Mouse (Mus musculus): ENCODE data around the gene Apc2.

Gene Apc2

DNA sequence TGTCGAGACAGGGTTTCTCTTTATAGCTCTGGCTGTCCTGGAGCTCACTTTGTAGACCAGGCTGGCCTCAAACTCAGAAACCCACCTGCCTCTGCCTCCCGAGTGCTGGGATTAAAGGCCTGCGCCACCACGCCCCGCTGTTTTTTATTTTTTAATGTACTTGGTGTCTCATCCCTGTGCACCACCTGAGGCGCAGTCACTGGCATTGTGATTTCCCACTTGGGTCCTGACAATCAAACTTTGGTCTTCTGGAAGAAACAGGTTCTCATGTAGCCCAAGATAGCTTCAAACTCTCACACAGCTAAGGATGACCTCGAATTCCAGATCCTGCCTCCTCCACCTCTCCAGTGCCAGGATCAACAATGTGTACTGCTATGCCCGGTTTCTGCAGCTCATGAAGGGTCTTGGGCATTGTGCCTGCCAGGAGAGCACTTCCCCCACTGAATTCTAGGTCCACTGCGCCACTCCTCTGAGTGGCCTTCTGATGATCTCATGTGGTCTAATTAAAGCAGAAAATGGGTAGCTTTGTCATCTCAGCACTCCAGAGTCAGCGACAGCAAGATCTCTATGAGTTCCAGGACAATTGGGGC is 32.9 kb upstream of the Apc2 start:
- peak in 1 of 2 experiments; percentile 37 for DNase-seq

DNA sequence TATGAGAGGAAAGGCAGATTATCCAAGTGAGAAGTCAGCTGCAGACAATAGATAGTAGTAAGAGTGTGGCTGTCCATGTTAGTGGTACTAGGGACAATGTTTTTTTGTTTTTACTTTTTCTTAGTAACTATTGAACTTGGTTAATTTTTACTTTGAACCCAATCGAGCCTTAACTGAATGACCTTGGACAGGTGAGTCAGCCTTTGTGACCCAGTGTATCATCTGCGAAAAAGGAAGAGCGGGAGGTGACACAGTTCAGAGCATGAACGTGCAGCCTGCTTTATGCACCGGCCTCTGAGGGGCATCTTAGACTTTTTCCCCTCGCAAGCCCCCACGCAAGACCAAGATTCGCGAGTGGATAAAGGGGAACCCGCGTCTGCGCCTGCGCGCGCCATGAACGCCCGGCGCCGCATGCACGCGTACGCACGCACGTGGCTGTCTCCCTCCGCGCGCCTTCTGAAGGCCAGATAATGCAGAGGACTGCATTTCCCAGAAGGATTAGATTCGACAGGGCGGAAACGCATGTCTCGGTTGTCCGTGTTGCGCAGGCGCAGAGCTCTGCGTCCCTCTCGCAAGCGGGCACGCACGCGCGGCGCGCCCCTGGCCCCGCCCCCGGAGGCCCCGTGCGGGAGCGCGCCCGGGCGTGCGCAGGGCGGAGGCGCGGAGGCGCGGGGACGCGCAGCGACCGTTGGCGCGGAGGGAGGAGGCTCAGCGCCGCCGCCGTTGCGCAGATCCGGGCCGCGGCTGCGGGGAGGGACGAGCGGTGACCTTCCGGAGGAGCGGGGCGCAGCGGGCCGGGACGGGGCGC is 31.2 kb upstream of the Apc2 start:
- peak; percentile 99 to 100 for DNase-seq

DNA sequence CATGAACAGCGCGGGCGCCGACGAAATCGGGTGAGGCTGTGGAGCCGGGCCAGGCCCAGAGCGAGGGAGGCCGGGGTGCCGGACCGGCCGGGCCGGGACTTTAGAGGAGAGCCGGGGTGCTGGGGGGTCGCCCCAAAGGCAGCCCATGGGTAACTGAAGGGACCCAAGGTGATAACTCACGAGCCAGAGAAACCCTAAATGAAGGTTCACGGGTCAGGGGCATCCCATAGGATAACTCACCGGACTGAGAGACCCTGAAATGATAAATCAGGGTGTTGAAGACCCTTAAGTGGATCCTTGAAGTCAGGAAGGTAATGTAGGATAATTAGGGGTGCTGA is 30.7 kb upstream of the Apc2 start:
- no peak for DNase-seq

DNA sequence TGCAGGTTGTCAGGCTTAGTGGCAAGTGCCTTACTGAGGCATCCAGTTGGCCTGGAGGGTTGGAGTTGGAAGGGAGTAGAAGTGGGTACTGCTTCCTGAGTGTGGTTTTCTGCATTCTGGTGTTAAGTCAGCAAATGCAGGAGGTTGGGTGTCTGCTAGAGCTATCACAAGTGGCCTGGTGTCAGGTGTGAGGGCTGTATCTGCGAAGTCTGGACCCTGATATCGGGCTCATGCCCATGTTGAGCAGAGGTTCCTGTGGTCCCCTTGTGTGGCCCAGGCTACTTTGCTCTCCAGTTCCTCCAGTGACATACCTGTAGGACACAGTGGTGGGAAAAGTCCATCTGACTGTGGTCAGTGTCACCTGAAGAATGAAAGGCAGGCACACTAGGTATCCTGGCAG is 25.7 kb upstream of the Apc2 start:
- DNase-seq = peak in 1 of 2 experiments; percentile 43

DNA sequence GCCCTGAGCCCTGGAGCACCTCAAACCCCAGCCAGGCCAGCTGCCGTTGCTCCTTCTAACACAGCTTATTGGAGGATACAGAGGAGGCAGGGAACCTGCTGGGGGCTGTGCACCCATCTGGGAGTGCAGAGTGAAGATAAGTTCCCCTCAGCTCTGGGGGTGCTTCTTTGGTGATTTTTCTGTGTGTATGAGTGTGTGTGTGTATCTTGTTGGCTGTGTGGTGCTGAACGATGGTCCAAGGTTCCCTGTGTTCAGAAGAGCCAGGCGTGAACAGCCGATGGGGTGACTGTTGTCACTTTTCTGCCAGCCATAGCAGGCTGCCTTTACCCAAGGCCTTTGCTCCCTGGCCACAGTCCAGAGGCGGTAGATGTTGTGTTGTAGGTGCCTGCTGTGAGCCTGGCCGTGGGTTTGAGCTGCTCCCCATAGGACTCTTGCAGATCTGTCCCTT is 25.0 kb upstream of the Apc2 start:
- DNase-seq = peak; percentile 77 to 87

DNA sequence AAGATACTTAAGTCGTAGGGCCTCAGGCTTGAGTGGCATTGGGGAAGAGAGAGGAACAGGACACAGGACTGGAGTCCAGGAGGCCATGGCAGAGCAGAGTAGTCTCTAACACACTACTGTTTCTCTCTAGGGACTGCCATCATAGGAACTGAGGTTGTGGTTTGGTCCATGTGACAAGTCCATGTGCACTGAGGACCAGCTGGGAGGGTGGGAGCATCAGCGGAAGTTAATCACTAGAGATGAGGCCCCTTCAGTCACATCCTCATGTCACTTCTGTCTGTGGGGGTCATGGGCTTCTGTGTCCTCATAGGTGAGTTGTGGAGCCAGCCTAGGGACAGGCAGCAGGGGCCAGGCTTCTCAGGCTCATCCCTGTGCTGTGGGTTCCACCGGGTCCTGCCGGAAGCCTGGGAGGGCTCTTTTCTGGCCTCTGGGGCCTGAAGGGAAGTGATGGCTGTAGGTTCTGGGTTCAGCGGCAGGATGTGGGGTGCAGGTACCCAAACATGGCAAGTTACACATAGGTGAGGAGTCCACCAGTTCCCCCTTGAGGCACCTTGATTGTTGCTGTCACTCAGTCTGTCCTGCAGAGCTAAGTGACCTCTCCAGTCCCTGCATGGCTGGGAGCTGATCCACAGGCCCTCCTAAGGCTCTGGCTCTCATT is 24.5 kb upstream of the Apc2 start:
- peak in 1 of 2 experiments; percentile 33 for DNase-seq

DNA sequence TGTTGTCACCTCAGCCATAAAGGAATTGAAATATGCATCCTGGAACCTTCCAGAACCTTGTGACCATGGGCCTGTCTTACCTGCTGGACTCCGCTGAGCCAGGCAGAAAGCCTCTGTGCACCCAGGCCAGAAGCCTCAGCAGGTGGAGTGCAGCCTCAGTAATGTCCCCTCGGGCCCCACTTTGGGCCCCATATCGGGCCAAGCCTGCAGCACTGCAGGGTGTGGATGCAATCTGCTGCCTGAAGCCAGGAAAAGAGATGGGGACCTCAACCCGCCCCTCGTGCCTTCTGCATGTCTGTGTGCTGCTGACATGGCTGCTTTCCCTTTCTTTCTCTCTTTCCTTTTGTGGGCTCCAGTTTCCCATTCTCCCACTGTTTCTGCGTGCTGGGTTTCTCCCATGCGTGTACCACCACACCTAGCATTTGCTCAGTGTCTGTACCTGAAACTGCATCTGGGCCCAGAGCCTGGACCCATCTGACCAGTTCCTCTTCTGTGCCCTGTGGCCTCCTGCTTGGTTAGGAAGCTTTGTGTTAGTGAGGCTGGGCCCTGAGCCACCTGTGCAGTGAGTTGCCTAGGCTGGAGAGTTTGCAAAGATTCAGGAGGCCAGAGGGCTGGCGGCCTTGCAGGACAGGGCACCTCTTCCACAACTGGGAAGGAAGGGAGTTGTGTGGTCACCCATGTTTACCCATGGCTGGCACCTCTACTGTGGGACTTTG is 23.7 kb upstream of the Apc2 start:
- DNase-seq = peak in 1 of 2 experiments; percentile 43

DNA sequence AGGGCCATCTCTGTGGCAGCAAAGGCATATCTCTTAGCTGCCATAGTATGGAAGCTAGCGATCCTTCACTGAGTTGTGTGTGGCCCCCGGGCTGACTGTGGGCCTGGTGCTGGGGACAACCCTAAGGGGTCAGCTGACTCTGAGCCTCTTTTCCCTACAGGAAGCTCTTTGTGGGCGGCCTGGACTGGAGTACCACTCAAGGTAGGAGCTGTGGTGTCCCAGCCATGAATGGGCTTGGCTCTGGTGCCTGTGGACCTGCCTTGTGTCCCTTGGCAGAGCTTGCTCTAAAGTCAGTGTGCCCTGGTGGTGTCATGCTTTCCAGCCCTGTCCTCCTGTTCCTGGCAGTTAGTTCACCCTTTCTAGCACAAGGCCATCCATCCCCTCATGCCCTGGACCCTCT is 21.9 kb upstream of the Apc2 start:
- no peak for DNase-seq

DNA sequence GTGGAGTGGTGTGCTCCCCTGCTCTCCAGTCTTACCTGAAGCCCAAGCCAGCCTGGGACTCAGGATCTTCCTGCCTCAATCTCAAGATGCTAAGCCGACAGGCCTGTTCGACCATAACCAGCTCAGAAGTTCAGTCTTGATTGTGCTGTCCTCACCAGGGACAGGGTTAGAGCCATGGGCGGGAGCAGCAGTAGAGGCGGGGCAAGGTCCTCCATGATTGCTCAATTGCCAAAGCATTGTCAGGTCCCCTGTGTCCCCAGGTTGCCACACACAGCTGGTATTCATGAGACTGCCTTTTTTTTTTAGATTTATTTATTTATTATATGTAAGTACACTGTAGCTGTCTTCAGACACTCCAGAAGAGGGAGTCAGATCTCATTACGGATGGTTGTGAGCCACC is 19.5 kb upstream of the Apc2 start:
- DNase-seq = no peak

DNA sequence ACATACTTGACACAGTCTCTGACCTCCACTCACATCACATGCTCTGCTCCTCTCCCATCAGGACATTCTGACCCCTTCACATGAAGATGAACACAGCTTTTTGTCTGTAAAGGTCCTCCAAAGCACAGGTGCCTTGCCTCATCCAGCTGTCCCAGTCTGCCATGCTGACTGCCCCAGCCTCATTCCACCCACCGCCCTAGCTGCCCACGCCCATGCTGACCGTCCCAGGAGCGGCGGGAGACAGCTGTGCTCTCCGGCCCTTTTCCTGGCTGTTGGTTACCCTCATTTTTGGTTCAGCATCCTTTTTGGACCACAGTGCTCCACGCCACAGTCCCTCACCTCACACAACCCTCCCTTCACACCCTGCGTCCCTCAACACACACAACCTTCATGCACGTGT is 17.4 kb upstream of the Apc2 start:
- peak in 1 of 2 experiments; percentile 38 for DNase-seq

DNA sequence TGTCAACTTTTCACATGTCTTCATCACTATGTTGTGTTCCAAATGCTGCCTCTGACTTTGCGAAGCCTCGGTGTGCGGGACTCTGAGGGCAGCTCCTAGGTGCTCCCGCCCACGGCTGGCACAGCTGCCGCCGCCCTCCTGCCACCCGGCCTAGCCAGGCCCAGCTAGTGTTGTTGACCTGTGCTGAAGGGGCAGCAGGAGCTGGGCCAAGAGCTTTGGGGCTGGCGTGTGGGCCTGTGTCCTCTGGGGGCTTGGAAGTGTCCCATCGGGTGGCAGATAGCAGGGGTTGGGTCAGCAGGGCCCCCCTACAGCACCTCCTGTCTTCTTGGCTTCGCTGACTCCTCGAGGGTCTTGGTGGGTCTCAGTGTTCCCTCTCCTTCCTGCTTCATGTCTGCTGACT is 16.5 kb upstream of the Apc2 start:
- DNase-seq = no peak

DNA sequence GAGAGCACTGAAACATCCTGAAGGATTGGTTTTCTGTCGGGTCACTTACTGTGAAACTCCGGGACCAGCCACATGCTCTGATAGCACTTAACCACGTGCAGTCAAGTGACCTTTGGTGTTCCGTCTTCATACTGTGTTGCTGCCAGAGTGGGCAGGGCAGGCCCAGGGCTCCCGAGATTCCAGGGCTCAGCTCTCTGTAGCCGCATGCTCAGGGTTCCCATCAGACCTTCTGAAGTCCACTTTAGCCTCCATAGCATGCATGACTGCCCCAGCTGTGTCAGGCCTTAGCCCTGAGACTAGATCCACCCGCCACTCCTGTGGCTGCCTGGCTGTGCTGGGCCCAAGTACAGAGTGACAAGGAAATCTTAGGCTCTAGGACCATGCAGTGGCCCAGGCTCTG is 14.5 kb upstream of the Apc2 start:
- DNase-seq = peak; percentile 86 to 96

DNA sequence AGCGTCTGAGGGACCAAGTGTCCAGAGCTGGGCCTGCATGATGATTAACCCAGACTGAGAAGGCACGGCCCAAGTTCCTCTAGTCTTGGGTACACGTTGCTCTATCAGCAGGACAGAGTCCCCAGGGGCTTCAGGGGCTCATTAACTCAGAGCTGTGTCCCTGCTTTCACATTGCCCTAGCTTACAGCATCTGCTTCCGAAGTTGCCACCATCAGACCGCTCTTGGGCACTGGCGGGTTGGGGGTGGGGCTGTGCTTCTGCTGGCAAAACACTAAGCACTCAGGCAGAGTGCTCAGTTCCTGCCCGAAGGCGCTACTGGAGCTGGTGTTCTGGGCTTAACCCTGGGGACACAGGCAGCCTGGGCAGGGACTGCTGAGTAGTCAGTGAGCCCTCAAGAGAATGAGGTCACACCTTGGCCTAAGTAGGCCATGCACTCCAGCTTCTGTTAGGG is 13.8 kb upstream of the Apc2 start:
- DNase-seq = peak; percentile 76 to 90

DNA sequence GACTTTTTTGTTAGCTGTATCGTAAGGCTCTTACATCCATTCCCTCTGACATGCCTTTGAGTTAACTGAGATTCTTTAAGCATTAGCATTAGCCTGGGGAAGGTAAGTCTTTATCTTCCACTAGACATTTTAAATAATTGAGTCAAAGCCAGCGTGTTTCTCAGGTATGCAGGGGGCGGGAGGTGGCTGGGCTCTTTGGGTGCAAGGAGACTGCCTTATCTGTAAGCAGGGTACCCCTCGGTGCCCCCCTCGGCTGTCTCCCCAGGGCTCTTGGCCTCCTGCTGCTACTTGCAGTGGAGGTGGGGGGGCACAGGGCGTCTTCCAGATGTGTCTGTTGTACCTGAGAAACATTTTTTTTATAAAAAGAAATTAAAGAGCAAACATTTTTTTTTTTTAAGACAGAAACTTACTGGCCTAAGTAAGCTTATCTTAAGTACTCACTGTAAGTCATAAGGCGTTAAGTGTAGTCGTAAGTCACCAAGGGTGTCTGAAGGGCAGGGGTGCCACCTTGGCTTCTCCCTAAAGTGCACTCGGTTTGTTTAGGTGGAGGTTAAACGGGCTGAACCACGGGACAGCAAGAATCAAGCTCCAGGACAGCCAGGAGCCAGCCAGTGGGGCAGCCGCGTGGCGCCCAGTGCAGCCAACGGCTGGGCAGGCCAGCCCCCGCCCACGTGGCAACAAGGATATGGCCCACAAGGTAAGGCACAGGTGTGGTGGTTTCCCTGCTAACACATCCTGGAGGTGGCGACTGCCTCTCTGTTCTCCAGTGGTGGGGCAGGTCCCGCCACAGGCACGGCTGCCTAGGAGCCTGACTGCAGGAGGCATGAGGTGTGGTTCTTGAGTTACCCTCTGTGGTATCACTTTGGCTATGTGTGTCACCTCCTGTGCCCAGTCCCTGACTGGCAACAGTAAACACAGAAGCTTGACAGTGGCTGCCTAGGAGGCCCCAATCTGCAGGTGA is 13.0 kb upstream of the Apc2 start:
- peak in 1 of 2 experiments; percentile 74 for DNase-seq

DNA sequence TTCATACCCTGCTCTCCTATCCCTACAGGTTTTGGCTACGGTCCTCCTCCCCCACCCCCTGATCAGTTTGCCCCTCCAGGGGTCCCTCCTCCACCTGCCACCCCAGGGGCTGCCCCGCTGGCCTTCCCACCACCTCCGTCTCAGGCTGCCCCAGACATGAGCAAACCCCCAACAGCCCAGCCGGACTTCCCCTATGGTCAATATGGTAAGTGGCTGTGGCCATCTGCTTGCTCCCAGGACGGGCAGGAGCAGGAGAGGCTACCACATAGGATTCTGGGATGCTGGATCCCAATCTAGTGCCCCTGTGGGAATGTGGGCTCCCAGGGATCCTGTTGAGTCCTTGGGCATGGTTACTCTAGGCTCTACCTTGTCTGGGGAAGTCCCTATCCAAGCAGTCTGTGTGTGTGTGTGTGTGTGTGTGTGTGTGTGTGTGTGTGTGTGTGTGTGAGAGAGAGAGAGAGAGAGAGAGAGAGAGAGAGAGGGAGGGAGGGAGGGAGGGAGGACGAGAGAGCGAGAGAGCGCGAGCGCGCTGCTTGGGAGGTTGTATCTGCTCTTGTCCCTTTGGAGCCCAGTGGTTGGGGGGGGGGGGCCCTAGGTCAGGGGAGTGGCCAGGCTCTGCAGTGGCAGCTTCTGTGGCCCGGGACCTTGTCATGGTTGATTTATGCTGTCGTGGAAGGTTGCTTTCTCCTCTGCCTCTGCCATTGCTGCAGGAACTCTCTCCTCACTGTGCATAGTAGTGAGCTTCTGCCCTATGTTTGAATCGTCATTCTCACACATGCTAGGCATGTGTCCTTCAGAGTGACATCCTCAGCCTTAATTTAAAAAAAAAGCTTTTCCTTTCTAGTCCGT is 10.3 kb upstream of the Apc2 start:
- no peak for DNase-seq

DNA sequence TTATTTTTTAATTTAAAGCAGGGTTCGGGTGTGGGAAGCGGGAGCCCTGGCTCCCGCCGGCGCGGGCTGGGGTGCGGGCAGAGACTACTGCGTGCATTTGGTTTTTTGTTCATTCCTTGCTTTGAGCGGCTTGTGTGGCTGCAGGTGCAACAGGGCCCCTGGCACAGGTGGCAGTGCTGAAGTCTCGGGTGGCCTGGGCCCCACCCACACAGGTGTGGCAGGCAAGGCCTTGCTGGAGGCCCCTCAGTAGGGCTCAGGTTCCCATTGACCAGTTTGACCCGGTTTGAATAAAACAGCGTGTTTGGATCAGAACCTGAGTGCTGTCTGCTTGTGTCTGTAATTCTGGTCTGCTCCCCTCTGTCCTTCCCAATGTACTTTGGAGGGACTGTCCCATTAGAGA is 7.7 kb upstream of the Apc2 start:
- no peak for DNase-seq

DNA sequence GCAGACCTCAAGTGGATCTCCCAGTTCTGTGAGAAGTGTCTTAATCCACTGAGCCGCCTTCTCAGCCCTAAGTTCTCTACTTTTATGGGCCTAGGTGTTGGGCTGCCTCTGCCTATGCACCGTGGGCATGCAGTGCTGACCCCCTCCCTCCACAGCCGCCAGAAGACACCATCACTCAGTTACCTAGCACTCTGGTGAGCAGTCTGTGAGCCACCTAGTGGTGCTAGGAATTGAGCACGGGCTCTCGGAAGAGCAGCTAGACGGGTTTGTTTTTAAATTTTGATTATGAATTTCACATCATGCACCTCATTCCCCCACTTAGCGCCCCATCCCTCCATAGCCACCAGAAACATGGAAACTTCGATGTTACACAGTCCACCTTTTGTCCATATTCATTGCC is 7.1 kb upstream of the Apc2 start:
- no peak for DNase-seq

DNA sequence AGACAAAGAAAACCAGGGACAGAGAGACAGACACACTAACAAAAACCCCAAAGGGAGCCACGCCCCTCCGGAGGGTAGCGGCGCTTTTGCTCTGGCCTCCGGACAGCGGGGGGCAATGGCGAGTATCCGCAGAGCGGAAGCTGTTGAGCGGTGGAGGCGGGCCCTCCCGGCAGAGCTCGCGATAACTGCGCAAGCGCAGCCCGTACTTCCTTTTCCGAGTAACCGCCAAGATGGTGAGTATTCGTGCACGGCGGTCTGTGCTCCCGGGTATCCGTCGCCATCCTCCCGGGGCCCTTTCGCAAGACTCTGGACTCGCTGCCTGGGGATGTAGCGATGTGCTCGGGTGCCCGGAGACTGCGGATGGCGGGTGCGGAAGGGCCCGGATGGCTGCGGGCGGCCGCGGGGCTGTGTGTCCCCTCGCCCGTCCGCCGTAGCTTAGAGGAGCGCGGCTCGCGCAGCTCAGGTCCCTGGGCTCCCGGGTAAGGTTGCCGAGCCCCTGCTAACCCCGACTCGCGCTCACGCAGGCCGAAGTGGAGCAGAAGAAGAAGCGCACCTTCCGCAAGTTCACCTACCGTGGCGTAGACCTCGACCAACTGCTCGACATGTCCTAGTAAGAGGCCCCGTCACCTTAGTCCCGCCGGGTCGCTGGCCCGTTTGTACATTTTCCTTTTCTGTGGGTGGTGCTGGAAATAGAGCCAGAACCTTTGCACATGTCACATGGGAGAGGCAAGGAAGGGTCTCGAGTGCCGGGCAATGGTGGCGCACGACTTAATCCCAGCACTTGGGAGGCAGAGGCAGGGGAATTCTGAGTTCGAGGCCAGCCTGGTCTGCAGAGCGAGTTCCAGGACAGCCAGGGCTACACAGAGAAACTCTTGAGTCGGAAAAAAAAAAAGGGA is 3.3 kb upstream of the Apc2 start, which contains the start of gene Rps15:
TSS of gene Rps15 (plus strand) at position 203 of the 896 bp plus-strand sequence.
- DNase-seq = peak; percentile 96 to 97

DNA sequence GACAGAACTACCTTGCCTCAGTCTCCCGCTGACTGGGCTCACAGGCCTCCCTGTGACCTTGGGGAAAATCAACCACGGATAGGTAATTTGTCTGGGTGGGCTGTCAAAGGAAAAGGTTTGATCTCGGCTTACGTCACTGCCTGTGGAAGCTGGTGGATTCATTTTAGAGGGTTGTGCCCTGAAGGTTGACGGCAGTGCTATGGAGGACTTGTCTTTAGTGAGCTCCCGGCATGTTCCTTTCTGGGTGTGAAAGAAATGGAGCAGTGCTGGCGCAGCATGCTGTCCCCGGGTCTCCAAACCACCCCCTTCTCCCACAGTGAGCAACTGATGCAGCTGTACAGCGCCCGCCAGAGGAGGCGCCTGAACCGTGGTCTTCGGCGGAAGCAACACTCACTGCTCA is 2.5 kb upstream of the Apc2 start:
- no peak for DNase-seq

DNA sequence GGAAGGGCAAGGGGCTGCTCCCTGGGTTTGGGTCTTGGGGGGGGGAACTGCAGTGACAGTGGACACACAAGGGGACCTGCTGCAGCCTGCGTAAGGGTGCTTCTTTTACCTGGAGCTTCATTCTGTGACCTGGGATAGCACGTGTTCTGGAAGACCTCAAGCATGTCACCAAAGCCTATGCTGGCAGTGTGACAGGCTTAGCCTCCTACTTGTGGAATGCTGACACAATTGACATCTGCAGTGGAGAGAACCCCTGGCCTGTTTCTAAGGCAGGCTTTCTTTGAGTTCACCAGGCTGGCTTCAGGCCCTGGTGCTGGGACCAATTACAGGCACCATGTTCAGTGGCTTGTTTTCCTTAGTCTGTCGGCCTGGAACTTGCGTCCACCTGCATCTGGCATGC is 1.5 kb upstream of the Apc2 start:
- DNase-seq = no peak
